Mouse (Mus musculus): ENCODE measurements at regions not wholly inside any gene's neighbourhood (a gene's known extent, or its start where the extent isn't known, plus 50 kb on each side); places are given as distances from the start of the nearest gene placed in this dataset.
"Not testable (repeated sequence)": the region's sequence is repeated elsewhere in the genome, so short reads cannot be mapped to it uniquely, and the experiment has no call there.

GRCm38 (mm10) chr8:26750120-26750519, 227.0 kb upstream of the Zfp703 start:
- DNase-seq (ENCODE audit: low spot score in 2 of 2), result no peak

GRCm38 (mm10) chr8:26751651-26752050, 225.5 kb upstream of the Zfp703 start:
- no peak for DNase-seq (ENCODE audit: low spot score in 2 of 2)

GRCm38 (mm10) chr8:26756452-26756851, 220.7 kb upstream of the Zfp703 start:
- no peak for DNase-seq (ENCODE audit: low spot score in 2 of 2)

- DNase-seq (ENCODE audit: low spot score in 2 of 2), result no peak
Measured at GRCm38 (mm10) chr8:26760726-26761125, 216.4 kb upstream of the Zfp703 start.

- DNase-seq (ENCODE audit: low spot score in 2 of 2), result no peak
Measured at GRCm38 (mm10) chr8:26762942-26763778, 214.0 kb upstream of the Zfp703 start.

GRCm38 (mm10) chr8:26768474-26769229, 208.5 kb upstream of the Zfp703 start:
- DNase-seq (ENCODE audit: low spot score in 2 of 2), result no peak

GRCm38 (mm10) chr8:26770424-26770886, 206.7 kb upstream of the Zfp703 start:
- DNase-seq (ENCODE audit: low spot score in 2 of 2), result no peak

- DNase-seq (ENCODE audit: low spot score in 2 of 2), result no peak
Measured at GRCm38 (mm10) chr8:26778917-26779537, 198.1 kb upstream of the Zfp703 start.

GRCm38 (mm10) chr8:26780515-26780914, 196.6 kb upstream of the Zfp703 start:
- no peak for DNase-seq (ENCODE audit: low spot score in 2 of 2)

GRCm38 (mm10) chr8:26782936-26783335, 194.2 kb upstream of the Zfp703 start:
- not testable (repeated sequence) for DNase-seq (ENCODE audit: low spot score in 2 of 2)

- DNase-seq (ENCODE audit: low spot score in 2 of 2), result no peak
Measured at GRCm38 (mm10) chr8:26784381-26784780, 192.7 kb upstream of the Zfp703 start.

- no peak for DNase-seq (ENCODE audit: low spot score in 2 of 2)
Measured at GRCm38 (mm10) chr8:26791795-26792194, 185.3 kb upstream of the Zfp703 start.

- no peak for DNase-seq (ENCODE audit: low spot score in 2 of 2)
Measured at GRCm38 (mm10) chr8:26793606-26794292, 183.4 kb upstream of the Zfp703 start.

- DNase-seq (ENCODE audit: low spot score in 2 of 2), result no peak
Measured at GRCm38 (mm10) chr8:26794411-26794810, 182.7 kb upstream of the Zfp703 start.

GRCm38 (mm10) chr8:26795616-26796015, 181.5 kb upstream of the Zfp703 start:
- no peak for DNase-seq (ENCODE audit: low spot score in 2 of 2)

- DNase-seq (ENCODE audit: low spot score in 2 of 2), result no peak
Measured at GRCm38 (mm10) chr8:26799814-26800213, 177.3 kb upstream of the Zfp703 start.

- DNase-seq (ENCODE audit: low spot score in 2 of 2), result no peak
Measured at GRCm38 (mm10) chr8:26804089-26804488, 173.0 kb upstream of the Zfp703 start.

GRCm38 (mm10) chr8:26804901-26805341, 172.2 kb upstream of the Zfp703 start:
- no peak for DNase-seq (ENCODE audit: low spot score in 2 of 2)

GRCm38 (mm10) chr8:26805371-26805821, 171.7 kb upstream of the Zfp703 start:
- no peak for DNase-seq (ENCODE audit: low spot score in 2 of 2)

GRCm38 (mm10) chr8:26808111-26808651, 168.9 kb upstream of the Zfp703 start:
- no peak for DNase-seq (ENCODE audit: low spot score in 2 of 2)

- no peak for DNase-seq (ENCODE audit: low spot score in 2 of 2)
Measured at GRCm38 (mm10) chr8:26808771-26809170, 168.4 kb upstream of the Zfp703 start.

All from spleen, postnatal 10 days (tissue).